Mouse (Mus musculus) adrenal gland, adult 18-20 months (tissue): Measurements from ENCODE around the gene Trim54. TPM values are rescaled to one million over a fixed set of nuclear protein-coding genes. Genes with fewer than 3 reads are reported as not detected.

Experiments used
- DNase-seq, 2 experiments: peaks; one replicate each; pipeline ENCODE4 v3.0.0; 2021 to 2022; ENCODE audit warnings: low spot score in 2 of 2
- total RNA-seq, 2 experiments: library from RNA; stranded (reverse); gene quantifications; 1 replicate in 1 of 2; 2 replicates in 1 of 2; pipeline ENCODE4 v1.2.3; 2021

Trim54 gene
- total RNA-seq, 2 experiments from 2014 or later = 0.35 TPM; not detected in 1

GRCm38 (mm10) chr5:31095711-31096480 is 20.6 kb upstream of the Trim54 start:
- DNase-seq = no peak

- no peak for DNase-seq
Observed at GRCm38 (mm10) chr5:31105814-31106335, 10.6 kb upstream of the Trim54 start, which contains the start of gene Dnajc5g. Gene Dnajc5g, plus strand, starts transcription at chr5:31106285.

- DNase-seq = no peak
Observed at GRCm38 (mm10) chr5:31108000-31108490, 8.5 kb upstream of the Trim54 start, which contains the start of gene Slc30a3. Gene Slc30a3, minus strand, starts transcription at chr5:31108237.

- no peak for DNase-seq
Observed at GRCm38 (mm10) chr5:31110781-31111180, 5.7 kb upstream of the Trim54 start.

- DNase-seq = no peak
Observed at GRCm38 (mm10) chr5:31116912-31117311, 400 bp downstream of the Trim54 start.

- no peak for DNase-seq
Observed at GRCm38 (mm10) chr5:31121111-31121510, 4.6 kb downstream of the Trim54 start.

GRCm38 (mm10) chr5:31123481-31123880 is 7.0 kb downstream of the Trim54 start:
- DNase-seq = no peak

GRCm38 (mm10) chr5:31126050-31126449 is 9.5 kb downstream of the Trim54 start:
- DNase-seq = no peak

GRCm38 (mm10) chr5:31136730-31137424 is 20.4 kb downstream of the Trim54 start:
- no peak for DNase-seq

GRCm38 (mm10) chr5:31137658-31138057 is 21.1 kb downstream of the Trim54 start:
- DNase-seq = no peak

- DNase-seq = no peak
Observed at GRCm38 (mm10) chr5:31138241-31138967, 21.9 kb downstream of the Trim54 start, which contains the start of gene Ucn. Gene Ucn, minus strand, starts transcription at chr5:31138829.

- no peak for DNase-seq
Observed at GRCm38 (mm10) chr5:31138968-31139425, 22.5 kb downstream of the Trim54 start.

- DNase-seq = peak in 1 of 2 experiments; percentile 35
Observed at GRCm38 (mm10) chr5:31149781-31150180, 33.3 kb downstream of the Trim54 start.

GRCm38 (mm10) chr5:31151746-31152145 is 35.2 kb downstream of the Trim54 start:
- DNase-seq = peak in 1 of 2 experiments; percentile 12

GRCm38 (mm10) chr5:31153516-31154151 is 37.1 kb downstream of the Trim54 start:
- no peak for DNase-seq

- peak; percentile 72 to 76 for DNase-seq
Observed at GRCm38 (mm10) chr5:31154152-31154553, 37.6 kb downstream of the Trim54 start, which contains the start of gene Mpv17. Gene Mpv17, minus strand, starts transcription at chr5:31154251.

- DNase-seq = no peak
Observed at GRCm38 (mm10) chr5:31162462-31162861, 46.0 kb downstream of the Trim54 start.

- DNase-seq = no peak
Observed at GRCm38 (mm10) chr5:31164878-31165277, 48.4 kb downstream of the Trim54 start.

GRCm38 (mm10) chr5:31168630-31169029 is 52.1 kb downstream of the Trim54 start:
- DNase-seq = no peak

GRCm38 (mm10) chr5:31179301-31179765 is 62.8 kb downstream of the Trim54 start:
- peak in 1 of 2 experiments; percentile 17 for DNase-seq
